Mouse (Mus musculus): Measurements from ENCODE around the gene Ell2. TPM values are rescaled to one million over a fixed set of nuclear protein-coding genes. Genes with fewer than 3 reads are reported as not detected.

Gene Ell2
- polyA plus RNA-seq (2012; rRNA removed; ENCODE audit: low replicate concordance) = 2.7 and 5.8 TPM in 2 replicates

DNA sequence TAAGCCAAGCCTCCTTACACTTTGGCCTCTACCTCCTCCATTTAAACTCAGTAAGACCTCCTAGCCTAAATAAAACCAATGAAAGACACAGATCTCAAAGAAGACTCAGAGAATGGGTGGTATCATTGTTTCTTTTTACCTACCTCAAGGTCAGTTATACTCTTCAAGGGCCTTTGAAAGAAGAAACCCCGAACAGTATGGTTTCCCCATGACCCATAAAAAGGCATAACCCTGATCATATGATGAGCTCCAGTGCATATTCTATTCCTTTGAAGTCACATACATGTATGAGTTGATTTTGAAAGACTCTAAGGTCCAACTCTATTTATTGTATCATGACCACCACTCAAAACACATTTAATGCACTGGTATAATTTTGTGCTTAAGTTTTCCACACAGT, at the start of gene Ell2:
Gene Ell2 (plus strand): TSS at position 301 of the 400 bp plus-strand sequence.

Other genes with a start within 250 kb of the Ell2 start
- gene Glrx, start 133.1 kb downstream of the Ell2 start, polyA plus RNA-seq (2012; rRNA removed; ENCODE audit: low replicate concordance) = 16.9 and 47.9 TPM in 2 replicates
- gene Rhobtb3, start 237.2 kb downstream of the Ell2 start, polyA plus RNA-seq (2012; rRNA removed; ENCODE audit: low replicate concordance) = 8.7 and 13.9 TPM in 2 replicates